Mouse (Mus musculus): Measurements from ENCODE around the gene Dpt. TPM values are rescaled to one million over a fixed set of nuclear protein-coding genes. Genes with fewer than 3 reads are reported as not detected.

Gene Dpt
- polyA plus RNA-seq, 1 experiment from 2014 or later: 6.0 TPM

Other genes starting within 250 kb of the Dpt start
- not detected in 2 replicates for gene Xcl1, start 138.9 kb downstream of the Dpt start, polyA plus RNA-seq (2015; fragmentation: Nextera tagmentation; extraction: Ambion mirVana)